Mouse (Mus musculus) E14TG2a.4 (cell line): ENCODE results near the gene Vmn1r73.

Experiments used
- H3K27me3 ChIP-seq: 2 replicates; pipeline ENCODE4 v1.6.1; 2014; ENCODE audit warnings: low read length, control low read depth; ENCODE audit not compliant: insufficient read depth
- H3K36me3 ChIP-seq: 2 replicates; pipeline ENCODE4 v1.6.1; 2014; ENCODE audit warnings: low read length, control low read depth; ENCODE audit not compliant: insufficient read depth
- H3K4me1 ChIP-seq: replicated peaks from 2 replicates; pipeline ENCODE4 v1.6.1; 2014; ENCODE audit warnings: low read depth, low read length, control low read depth
- H3K4me3 ChIP-seq: replicated peaks from 2 replicates; pipeline ENCODE4 v1.5.1; 2014; ENCODE audit warnings: mild to moderate bottlenecking, low read length
- H3K9me3 ChIP-seq: 2 replicates; pipeline ENCODE4 v1.6.1; 2014; ENCODE audit warnings: low read length, control low read depth
- CTCF ChIP-seq: conservative IDR thresholded peaks from 2 replicates; pipeline ENCODE4 v1.5.1; 2014; ENCODE audit warnings: low read length
- NANOG ChIP-seq: IDR thresholded peaks from 2 replicates; pipeline ENCODE4 v1.6.1; 2014; ENCODE audit warnings: borderline replicate concordance, low read length, mixed read lengths
- POU5F1 ChIP-seq: IDR thresholded peaks from 2 replicates; pipeline ENCODE4 v1.6.1; 2014; ENCODE audit warnings: low read length, borderline replicate concordance

The Vmn1r73 gene

GRCm38 (mm10) chr7:11729966-11730365 is at the start of gene Vmn1r73:
Vmn1r73 (plus strand) TSS chr7:11730266.
- TF ChIP-seq POU5F1 (no peak), CTCF (no peak), NANOG (no peak)
- H3K36me3 ChIP-seq, result no peaks in the 10 kb centered on the region

More at GRCm38 (mm10) chr7:11729966-11730365, at the start of gene Vmn1r73:
- Histone ChIP-seq H3K4me1 (no peaks in the 10 kb centered on the region), H3K4me3 (no peak within 1 kb of the TSS), H3K27me3 (no peaks in the 10 kb centered on the region), H3K9me3 (no peaks in the 10 kb centered on the region)
